Mouse (Mus musculus): Measurements from ENCODE around the gene Isca2. TPM values are rescaled to one million over a fixed set of nuclear protein-coding genes. Genes with fewer than 3 reads are reported as not detected.

The Isca2 gene
- polyA plus RNA-seq, 2 experiments: 54.1 to 93.0 TPM

GRCm38 (mm10) chr12:84799086-84799485, 26.0 kb downstream of the Isca2 start:
- H3K9me3 ChIP-seq (ENCODE audit: control insufficient read depth, low read length): no peaks in the 10 kb centered on the region
- WGBS (ENCODE audit: insufficient replicate concordance): 69% methylated on average over 13 of the region's 13 CpGs
- no peak overlapping the region for H3K4me3 ChIP-seq (ENCODE audit: insufficient read depth in 1 of 2, low read depth in 2 of 2, low read length in 2 of 2)
- no peaks in the 10 kb centered on the region for H3K36me3 ChIP-seq (replicated peaks; ENCODE audit: control insufficient read depth, insufficient read depth, low read depth)
- no peak overlapping the region for H3K4me2 ChIP-seq (ENCODE audit: low read depth)
- DNase-seq (ENCODE audit: low read depth in 3 of 3, low spot score in 3 of 3) (no peak), ATAC-seq (ENCODE audit: insufficient read depth) (no peak)
- TF ChIP-seq EP300 (IDR thresholded peaks at IDR 0.05; ENCODE audit: low read depth) (no peak), CTCF (IDR thresholded peaks at IDR 0.05; ENCODE audit: low read depth) (no peak)
- H3K27me3 ChIP-seq (ENCODE audit: control insufficient read depth, insufficient read depth, low read length): no peaks in the 10 kb centered on the region; the same call in 1 of the 2 replicates
- H3K9ac ChIP-seq (replicated peaks): no peak overlapping the region
- H3K4me1 ChIP-seq (replicated peaks; ENCODE audit: control insufficient read depth in 2 of 2, insufficient read depth in 2 of 2, low read length in 1 of 2): no peaks in the 10 kb centered on the region
- H3K27ac ChIP-seq: no peak overlapping the region

- Histone ChIP-seq H3K36me3 (replicated peaks; ENCODE audit: control insufficient read depth, insufficient read depth, low read depth) (no peaks in the 10 kb centered on the region), H3K4me1 (replicated peaks; ENCODE audit: control insufficient read depth in 2 of 2, insufficient read depth in 2 of 2, low read length in 1 of 2) (no peaks in the 10 kb centered on the region)
Measured at GRCm38 (mm10) chr12:84800419-84800818, 27.4 kb downstream of the Isca2 start.

GRCm38 (mm10) chr12:84801532-84802110, 28.6 kb downstream of the Isca2 start:
- Histone ChIP-seq H3K4me2 (ENCODE audit: low read depth) (no peak overlapping the region), H3K27me3 (ENCODE audit: control insufficient read depth, insufficient read depth, low read length) (no peaks in the 10 kb centered on the region; the same call in 1 of the 2 replicates), H3K9me3 (ENCODE audit: control insufficient read depth, low read length) (no peaks in the 10 kb centered on the region), H3K4me3 (ENCODE audit: insufficient read depth in 1 of 2, low read depth in 2 of 2, low read length in 2 of 2) (no peak overlapping the region), H3K9ac (replicated peaks) (no peak overlapping the region), H3K36me3 (replicated peaks; ENCODE audit: control insufficient read depth, insufficient read depth, low read depth) (no peaks in the 10 kb centered on the region), H3K4me1 (replicated peaks; ENCODE audit: control insufficient read depth in 2 of 2, insufficient read depth in 2 of 2, low read length in 1 of 2) (no peaks in the 10 kb centered on the region), H3K27ac (no peak overlapping the region)
- TF ChIP-seq CTCF (IDR thresholded peaks at IDR 0.05; ENCODE audit: low read depth) (no peak), EP300 (IDR thresholded peaks at IDR 0.05; ENCODE audit: low read depth) (no peak)
- ATAC-seq (ENCODE audit: insufficient read depth) (no peak), DNase-seq (ENCODE audit: low read depth in 3 of 3, low spot score in 3 of 3) (no peak)
- 67% methylated on average over 13 of the region's 13 CpGs for WGBS (ENCODE audit: insufficient replicate concordance)

More at GRCm38 (mm10) chr12:84800419-84800818, 27.4 kb downstream of the Isca2 start:
- H3K9me3 ChIP-seq (ENCODE audit: control insufficient read depth, low read length): no peaks in the 10 kb centered on the region
- H3K4me3 ChIP-seq (ENCODE audit: insufficient read depth in 1 of 2, low read depth in 2 of 2, low read length in 2 of 2): no peak overlapping the region
- H3K27me3 ChIP-seq (ENCODE audit: control insufficient read depth, insufficient read depth, low read length): no peaks in the 10 kb centered on the region; the same call in 1 of the 2 replicates
- DNase-seq (ENCODE audit: low read depth in 3 of 3, low spot score in 3 of 3) (no peak), ATAC-seq (ENCODE audit: insufficient read depth) (no peak)
- TF ChIP-seq EP300 (IDR thresholded peaks at IDR 0.05; ENCODE audit: low read depth) (no peak), CTCF (IDR thresholded peaks at IDR 0.05; ENCODE audit: low read depth) (no peak)
- 56% methylated on average over 4 of the region's 4 CpGs for WGBS (ENCODE audit: insufficient replicate concordance)
- no peak overlapping the region for H3K4me2 ChIP-seq (ENCODE audit: low read depth)
- H3K27ac ChIP-seq: no peak overlapping the region
- H3K9ac ChIP-seq (replicated peaks): no peak overlapping the region

GRCm38 (mm10) chr12:84802625-84803024, 29.6 kb downstream of the Isca2 start:
- DNase-seq (ENCODE audit: low read depth in 3 of 3, low spot score in 3 of 3) (no peak), ATAC-seq (ENCODE audit: insufficient read depth) (no peak)
- Histone ChIP-seq H3K4me1 (replicated peaks; ENCODE audit: control insufficient read depth in 2 of 2, insufficient read depth in 2 of 2, low read length in 1 of 2) (no peaks in the 10 kb centered on the region), H3K9ac (replicated peaks) (no peak overlapping the region), H3K4me3 (ENCODE audit: insufficient read depth in 1 of 2, low read depth in 2 of 2, low read length in 2 of 2) (no peak overlapping the region), H3K27ac (no peak overlapping the region), H3K4me2 (ENCODE audit: low read depth) (no peak overlapping the region), H3K27me3 (ENCODE audit: control insufficient read depth, insufficient read depth, low read length) (no peaks in the 10 kb centered on the region; the same call in 1 of the 2 replicates), H3K36me3 (replicated peaks; ENCODE audit: control insufficient read depth, insufficient read depth, low read depth) (no peaks in the 10 kb centered on the region), H3K9me3 (ENCODE audit: control insufficient read depth, low read length) (no peaks in the 10 kb centered on the region)
- no peak for TF ChIP-seq CTCF (IDR thresholded peaks at IDR 0.05; ENCODE audit: low read depth)
- no peak for TF ChIP-seq EP300 (IDR thresholded peaks at IDR 0.05; ENCODE audit: low read depth)
- WGBS (ENCODE audit: insufficient replicate concordance): 31% methylated on average over 3 of the region's 3 CpGs

- TF ChIP-seq EP300 (IDR thresholded peaks at IDR 0.05; ENCODE audit: low read depth) (no peak), CTCF (IDR thresholded peaks at IDR 0.05; ENCODE audit: low read depth) (no peak)
- no peaks in the 10 kb centered on the region; the same call in 1 of the 2 replicates for H3K27me3 ChIP-seq (ENCODE audit: control insufficient read depth, insufficient read depth, low read length)
- no peaks in the 10 kb centered on the region for H3K36me3 ChIP-seq (replicated peaks; ENCODE audit: control insufficient read depth, insufficient read depth, low read depth)
- H3K4me1 ChIP-seq (replicated peaks; ENCODE audit: control insufficient read depth in 2 of 2, insufficient read depth in 2 of 2, low read length in 1 of 2): no peaks in the 10 kb centered on the region
- 63% methylated on average over 9 of the region's 9 CpGs for WGBS (ENCODE audit: insufficient replicate concordance)
- no peak overlapping the region for H3K9ac ChIP-seq (replicated peaks)
- H3K9me3 ChIP-seq (ENCODE audit: control insufficient read depth, low read length): no peaks in the 10 kb centered on the region
- H3K4me2 ChIP-seq (ENCODE audit: low read depth): no peak overlapping the region
- H3K4me3 ChIP-seq (ENCODE audit: insufficient read depth in 1 of 2, low read depth in 2 of 2, low read length in 2 of 2): no peak overlapping the region
- DNase-seq (ENCODE audit: low read depth in 3 of 3, low spot score in 3 of 3) (no peak), ATAC-seq (ENCODE audit: insufficient read depth) (no peak)
- no peak overlapping the region for H3K27ac ChIP-seq
Measured at GRCm38 (mm10) chr12:84805228-84805842, 32.3 kb downstream of the Isca2 start.

Measured in liver, embryonic 14.5 days (tissue).